Mouse (Mus musculus): ENCODE measurements at regions not wholly inside any gene's neighbourhood (a gene's known extent, or its start where the extent isn't known, plus 50 kb on each side); places are given as distances from the start of the nearest gene placed in this dataset.
"Not testable (repeated sequence)": the region's sequence is repeated elsewhere in the genome, so short reads cannot be mapped to it uniquely, and the experiment has no call there.

GRCm38 (mm10) chr2:15273446-15273845 lies 218.6 kb upstream of the Nsun6 start:
- DNase-seq (ENCODE audit: low spot score) (no peak), ATAC-seq (ENCODE audit: insufficient number of reproducible peaks, low FRiP score, low TSS enrichment, low read depth) (no peak)
- Histone ChIP-seq H3K27ac (replicated peaks; ENCODE audit: low read depth, low read length) (no peak overlapping the region), H3K9me3 (ENCODE audit: control insufficient read depth, low read length) (no peaks in the 10 kb centered on the region), H3K36me3 (ENCODE audit: control insufficient read depth, insufficient read depth, low read length) (no peaks in the 10 kb centered on the region), H3K4me2 (ENCODE audit: low read depth, severe bottlenecking) (no peak overlapping the region), H3K4me1 (ENCODE audit: control insufficient read depth, insufficient read depth, low read length) (no peaks in the 10 kb centered on the region), H3K9ac (ENCODE audit: low read length) (no peak overlapping the region), H3K4me3 (ENCODE audit: low read depth, low read length) (no peak overlapping the region), H3K27me3 (ENCODE audit: control insufficient read depth, insufficient read depth, low read length) (no peaks in the 10 kb centered on the region)
- 92% methylated on average over 3 of the region's 3 CpGs for WGBS

- no peak for DNase-seq (ENCODE audit: low spot score)
- Histone ChIP-seq H3K4me2 (ENCODE audit: low read depth, severe bottlenecking) (no peak overlapping the region), H3K4me3 (ENCODE audit: low read depth, low read length) (no peak overlapping the region), H3K36me3 (ENCODE audit: control insufficient read depth, insufficient read depth, low read length) (no peaks in the 10 kb centered on the region), H3K27me3 (ENCODE audit: control insufficient read depth, insufficient read depth, low read length) (no peaks in the 10 kb centered on the region), H3K27ac (replicated peaks; ENCODE audit: low read depth, low read length) (no peak overlapping the region), H3K4me1 (ENCODE audit: control insufficient read depth, insufficient read depth, low read length) (no peaks in the 10 kb centered on the region), H3K9ac (ENCODE audit: low read length) (no peak overlapping the region), H3K9me3 (ENCODE audit: control insufficient read depth, low read length) (no peaks in the 10 kb centered on the region)
- WGBS = 31% methylated on average over 4 of the region's 4 CpGs
- peak; percentile 57; the same call in 1 of the 2 replicates for ATAC-seq (ENCODE audit: insufficient number of reproducible peaks, low FRiP score, low TSS enrichment, low read depth)
These were observed 205.8 kb upstream of the Nsun6 start for GRCm38 (mm10) chr2:15260486-15261165.

GRCm38 (mm10) chr2:15242276-15242675 lies 187.4 kb upstream of the Nsun6 start:
- not testable (repeated sequence) for H3K9ac ChIP-seq (ENCODE audit: low read length); ATAC-seq (ENCODE audit: insufficient number of reproducible peaks, low FRiP score, low TSS enrichment, low read depth)

GRCm38 (mm10) chr2:15221910-15222309 lies 167.0 kb upstream of the Nsun6 start:
- H3K36me3 ChIP-seq (ENCODE audit: control insufficient read depth, insufficient read depth, low read length) = no peaks in the 10 kb centered on the region
- no peak overlapping the region for H3K27ac ChIP-seq (replicated peaks; ENCODE audit: low read depth, low read length)
- no peaks in the 10 kb centered on the region for H3K9me3 ChIP-seq (ENCODE audit: control insufficient read depth, low read length)
- WGBS = 64% methylated on average over 4 of the region's 4 CpGs
- no peak overlapping the region for H3K4me3 ChIP-seq (ENCODE audit: low read depth, low read length)
- H3K4me1 ChIP-seq (ENCODE audit: control insufficient read depth, insufficient read depth, low read length) = no peaks in the 10 kb centered on the region
- no peak overlapping the region for H3K9ac ChIP-seq (ENCODE audit: low read length)
- H3K27me3 ChIP-seq (ENCODE audit: control insufficient read depth, insufficient read depth, low read length) = no peaks in the 10 kb centered on the region
- H3K4me2 ChIP-seq (ENCODE audit: low read depth, severe bottlenecking) = no peak overlapping the region
- no peak for DNase-seq (ENCODE audit: low spot score)
- no peak for ATAC-seq (ENCODE audit: insufficient number of reproducible peaks, low FRiP score, low TSS enrichment, low read depth)

More at GRCm38 (mm10) chr2:15242276-15242675, 187.4 kb upstream of the Nsun6 start:
- H3K9me3 ChIP-seq (ENCODE audit: control insufficient read depth, low read length); H3K36me3 ChIP-seq (ENCODE audit: control insufficient read depth, insufficient read depth, low read length); H3K4me3 ChIP-seq (ENCODE audit: low read depth, low read length); H3K27ac ChIP-seq (replicated peaks; ENCODE audit: low read depth, low read length); DNase-seq (ENCODE audit: low spot score); H3K4me2 ChIP-seq (ENCODE audit: low read depth, severe bottlenecking); H3K4me1 ChIP-seq (ENCODE audit: control insufficient read depth, insufficient read depth, low read length); H3K27me3 ChIP-seq (ENCODE audit: control insufficient read depth, insufficient read depth, low read length): not testable (repeated sequence)
- WGBS = 93% methylated on average over 1 of the region's 1 CpGs

GRCm38 (mm10) chr2:15188091-15188490 lies 133.2 kb upstream of the Nsun6 start:
- no peak overlapping the region for H3K27ac ChIP-seq (replicated peaks; ENCODE audit: low read depth, low read length)
- H3K27me3 ChIP-seq (ENCODE audit: control insufficient read depth, insufficient read depth, low read length) = no peaks in the 10 kb centered on the region
- H3K4me2 ChIP-seq (ENCODE audit: low read depth, severe bottlenecking) = no peak overlapping the region
- no peak overlapping the region for H3K9ac ChIP-seq (ENCODE audit: low read length)
- no peak for ATAC-seq (ENCODE audit: insufficient number of reproducible peaks, low FRiP score, low TSS enrichment, low read depth)
- no peak overlapping the region for H3K4me3 ChIP-seq (ENCODE audit: low read depth, low read length)
- 74% methylated on average over 1 of the region's 1 CpGs for whole genome bisulfite sequencing
- no peaks in the 10 kb centered on the region for H3K36me3 ChIP-seq (ENCODE audit: control insufficient read depth, insufficient read depth, low read length)
- H3K4me1 ChIP-seq (ENCODE audit: control insufficient read depth, insufficient read depth, low read length) = no peaks in the 10 kb centered on the region
- H3K9me3 ChIP-seq (ENCODE audit: control insufficient read depth, low read length) = no peaks in the 10 kb centered on the region
- no peak for DNase-seq (ENCODE audit: low spot score)

GRCm38 (mm10) chr2:15181000-15181399 lies 126.1 kb upstream of the Nsun6 start:
- Histone ChIP-seq H3K27me3 (ENCODE audit: control insufficient read depth, insufficient read depth, low read length) (no peaks in the 10 kb centered on the region), H3K27ac (replicated peaks; ENCODE audit: low read depth, low read length) (no peak overlapping the region), H3K9ac (ENCODE audit: low read length) (no peak overlapping the region), H3K36me3 (ENCODE audit: control insufficient read depth, insufficient read depth, low read length) (no peaks in the 10 kb centered on the region), H3K4me2 (ENCODE audit: low read depth, severe bottlenecking) (no peak overlapping the region), H3K9me3 (ENCODE audit: control insufficient read depth, low read length) (no peaks in the 10 kb centered on the region), H3K4me1 (ENCODE audit: control insufficient read depth, insufficient read depth, low read length) (no peaks in the 10 kb centered on the region), H3K4me3 (ENCODE audit: low read depth, low read length) (no peak overlapping the region)
- DNase-seq (ENCODE audit: low spot score) (no peak), ATAC-seq (ENCODE audit: insufficient number of reproducible peaks, low FRiP score, low TSS enrichment, low read depth) (no peak)
- WGBS = 78% methylated on average over 3 of the region's 3 CpGs

- Histone ChIP-seq H3K4me2 (ENCODE audit: low read depth, severe bottlenecking) (no peak overlapping the region), H3K4me3 (ENCODE audit: low read depth, low read length) (no peak overlapping the region), H3K4me1 (ENCODE audit: control insufficient read depth, insufficient read depth, low read length) (no peaks in the 10 kb centered on the region), H3K27me3 (ENCODE audit: control insufficient read depth, insufficient read depth, low read length) (no peaks in the 10 kb centered on the region), H3K27ac (replicated peaks; ENCODE audit: low read depth, low read length) (no peak overlapping the region), H3K9ac (ENCODE audit: low read length) (no peak overlapping the region), H3K36me3 (ENCODE audit: control insufficient read depth, insufficient read depth, low read length) (no peaks in the 10 kb centered on the region), H3K9me3 (ENCODE audit: control insufficient read depth, low read length) (no peaks in the 10 kb centered on the region)
- no peak for DNase-seq (ENCODE audit: low spot score)
- no peak for ATAC-seq (ENCODE audit: insufficient number of reproducible peaks, low FRiP score, low TSS enrichment, low read depth)
These were observed 111.7 kb upstream of the Nsun6 start for GRCm38 (mm10) chr2:15166435-15167024.

GRCm38 (mm10) chr2:15165830-15166229 lies 111.0 kb upstream of the Nsun6 start:
- Histone ChIP-seq H3K9me3 (ENCODE audit: control insufficient read depth, low read length) (no peaks in the 10 kb centered on the region), H3K27me3 (ENCODE audit: control insufficient read depth, insufficient read depth, low read length) (no peaks in the 10 kb centered on the region), H3K4me1 (ENCODE audit: control insufficient read depth, insufficient read depth, low read length) (no peaks in the 10 kb centered on the region), H3K27ac (replicated peaks; ENCODE audit: low read depth, low read length) (no peak overlapping the region), H3K36me3 (ENCODE audit: control insufficient read depth, insufficient read depth, low read length) (no peaks in the 10 kb centered on the region), H3K4me3 (ENCODE audit: low read depth, low read length) (no peak overlapping the region), H3K4me2 (ENCODE audit: low read depth, severe bottlenecking) (no peak overlapping the region), H3K9ac (ENCODE audit: low read length) (no peak overlapping the region)
- no peak for ATAC-seq (ENCODE audit: insufficient number of reproducible peaks, low FRiP score, low TSS enrichment, low read depth)
- no peak for DNase-seq (ENCODE audit: low spot score)
- 63% methylated on average over 3 of the region's 3 CpGs for WGBS
